Mouse (Mus musculus) heart, embryonic 13.5 days (tissue): Measurements from ENCODE around the gene Zp1. TPM values are rescaled to one million over a fixed set of nuclear protein-coding genes. Genes with fewer than 3 reads are reported as not detected.

Source experiments
- ATAC-seq: fragments of 200-750 bp; cut with Nextera tagmentation; 2 replicates; pipeline ENCODE4 v1.8.0; 2017; ENCODE audit warnings: moderate TSS enrichment; ENCODE audit not compliant: insufficient number of reproducible peaks, low FRiP score, low TSS enrichment; ENCODE audit errors: extremely low read depth
- H3K27ac ChIP-seq: fragments of 300-500 bp; sonication (generic); replicated peaks from 2 replicates; pipeline ENCODE4 v1.5.1; 2015; ENCODE audit warnings: moderate library complexity, mild to moderate bottlenecking, inconsistent platforms
- H3K27me3 ChIP-seq: fragments of 300-500 bp; sonication (generic); replicated peaks from 2 replicates; pipeline ENCODE4 v1.6.1; 2015; ENCODE audit warnings: mild to moderate bottlenecking, inconsistent platforms
- H3K36me3 ChIP-seq: fragments of 300-500 bp; sonication (generic); 2 replicates; pipeline ENCODE4 v1.6.1; 2015; ENCODE audit warnings: mild to moderate bottlenecking, inconsistent platforms
- H3K4me1 ChIP-seq: fragments of 300-500 bp; sonication (generic); 2 replicates; pipeline ENCODE4 v1.6.1; 2015; ENCODE audit warnings: inconsistent platforms
- H3K4me2 ChIP-seq: fragments of 300-500 bp; sonication (generic); 2 replicates; pipeline ENCODE4 v1.6.1; 2015; ENCODE audit warnings: inconsistent platforms, mild to moderate bottlenecking, moderate library complexity
- H3K4me3 ChIP-seq: fragments of 300-500 bp; sonication (generic); 2 replicates; pipeline ENCODE4 v1.5.1; 2015; ENCODE audit warnings: moderate library complexity, mild to moderate bottlenecking, inconsistent platforms
- H3K9ac ChIP-seq: fragments of 300-500 bp; sonication (generic); 2 replicates; pipeline ENCODE4 v1.6.1; 2015; ENCODE audit warnings: inconsistent platforms, mild to moderate bottlenecking, moderate library complexity
- H3K9me3 ChIP-seq: fragments of 300-500 bp; sonication (generic); 2 replicates; pipeline ENCODE4 v1.6.1; 2016; ENCODE audit warnings: inconsistent platforms
- WGBS: fragments of 180-500 bp; shearing (Covaris S2); methylation state at CpG from one replicate; pipeline ENCODE4 v1.1.7; 2015; ENCODE audit warnings: mixed read lengths; 5-methylcytosine and 5-hydroxymethylcytosine counted together
- polyA plus RNA-seq: library from polyadenylated mRNA; unstranded; fragments of >200 nt; fragmentation: Nextera tagmentation; extraction: Ambion mirVana; gene quantifications from 2 replicates; pipeline ENCODE4 v1.2.1, GENCODE M21; 2015

The Zp1 gene
- polyA plus RNA-seq, 1 experiment from 2014 or later, result not detected

DNA sequence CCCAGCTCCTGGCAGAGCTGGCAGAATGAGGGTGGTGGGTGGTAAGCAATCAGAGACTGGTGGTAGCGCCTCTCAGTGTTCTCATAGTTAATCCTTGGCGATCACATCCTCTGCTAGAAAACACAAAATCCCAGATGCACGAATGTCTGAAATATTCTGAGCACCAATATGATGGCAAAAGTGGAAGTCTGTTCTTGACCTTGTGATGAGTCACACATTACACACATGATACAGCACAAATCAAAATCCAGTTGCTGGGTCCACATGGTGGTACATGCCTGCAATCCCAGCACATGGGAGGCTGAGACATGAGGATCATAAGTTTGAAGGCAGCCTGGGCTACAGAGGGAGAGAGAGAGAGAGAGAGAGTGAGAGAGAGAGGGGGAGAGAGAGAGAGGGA lies 626 bp upstream of the Zp1 start:
- Histone ChIP-seq H3K27me3 (no peaks in the 10 kb centered on the region), H3K9me3 (no peaks in the 10 kb centered on the region), H3K36me3 (no peaks in the 10 kb centered on the region), H3K4me3 (no peak overlapping the region), H3K9ac (no peak overlapping the region), H3K4me2 (no peak overlapping the region), H3K4me1 (peaks cover 18% of the 10 kb centered on the region), H3K27ac (no peak overlapping the region)
- 73% methylated on average over 3 of the region's 3 CpGs for WGBS
- ATAC-seq, result no peak

DNA sequence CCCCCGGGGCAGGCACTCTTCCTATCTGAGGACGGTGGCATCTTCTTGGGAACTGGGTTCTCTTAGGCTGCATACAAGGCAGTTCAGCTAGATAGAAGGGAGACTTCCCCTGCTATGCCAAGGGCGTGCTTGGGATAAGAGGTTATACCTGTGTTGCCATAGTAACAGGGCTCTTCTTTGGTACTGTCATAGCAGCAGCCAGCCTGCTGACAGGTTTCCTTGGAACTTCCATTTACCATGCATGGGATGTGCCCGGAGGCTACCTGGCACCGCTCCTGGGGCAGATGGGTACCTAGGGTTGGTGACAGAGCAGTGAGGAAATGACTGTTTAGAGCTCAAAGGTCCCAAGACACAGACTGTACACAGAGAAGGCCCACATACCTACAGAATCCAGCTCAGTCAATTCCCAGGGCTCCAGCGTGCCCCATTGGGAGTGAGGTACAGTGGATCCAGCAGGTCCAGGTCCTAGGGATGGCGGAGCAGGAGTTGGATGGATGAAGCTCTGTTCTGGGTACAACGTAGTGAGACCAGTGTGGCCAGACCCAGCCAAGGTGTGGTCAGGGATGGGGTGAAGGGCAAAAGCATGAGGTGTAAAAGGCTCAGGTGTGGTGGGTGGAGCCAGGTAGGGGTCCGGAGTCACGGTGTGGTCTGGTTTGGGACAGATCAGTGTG lies 2.0 kb downstream of the Zp1 start:
- Histone ChIP-seq H3K9me3 (no peaks in the 10 kb centered on the region), H3K36me3 (no peaks in the 10 kb centered on the region), H3K4me3 (no peak overlapping the region), H3K9ac (no peak overlapping the region), H3K4me1 (peaks cover 26% of the 10 kb centered on the region), H3K27ac (no peak overlapping the region), H3K4me2 (no peak overlapping the region), H3K27me3 (no peaks in the 10 kb centered on the region)
- no peak for ATAC-seq
- 83% methylated on average over 10 of the region's 10 CpGs for WGBS

DNA sequence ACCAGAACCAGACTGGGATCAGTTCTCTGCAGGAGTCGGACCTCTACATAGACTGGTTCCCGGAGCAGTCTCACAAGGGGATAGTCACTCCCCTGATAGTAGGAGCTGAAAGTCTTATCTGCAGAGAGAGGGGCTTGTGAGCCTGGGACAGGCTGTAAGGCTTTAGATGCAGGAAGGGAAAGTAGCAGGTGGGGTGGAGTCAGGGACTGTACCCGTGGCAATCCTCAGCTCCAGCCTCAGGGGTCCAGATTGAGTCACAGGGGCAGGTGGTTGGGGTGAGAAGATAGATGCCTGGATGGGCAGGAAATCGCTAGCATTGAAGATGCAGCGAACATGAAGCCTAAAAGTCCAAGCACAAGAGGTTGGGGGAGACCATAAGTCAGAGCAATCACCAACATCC lies 3.9 kb downstream of the Zp1 start:
- Histone ChIP-seq H3K9ac (no peak overlapping the region), H3K27ac (no peak overlapping the region), H3K4me2 (no peak overlapping the region), H3K9me3 (no peaks in the 10 kb centered on the region), H3K36me3 (no peaks in the 10 kb centered on the region), H3K4me1 (peaks cover 38% of the 10 kb centered on the region), H3K4me3 (no peak overlapping the region), H3K27me3 (no peaks in the 10 kb centered on the region)
- 41% methylated on average over 5 of the region's 5 CpGs for WGBS
- no peak for ATAC-seq

DNA sequence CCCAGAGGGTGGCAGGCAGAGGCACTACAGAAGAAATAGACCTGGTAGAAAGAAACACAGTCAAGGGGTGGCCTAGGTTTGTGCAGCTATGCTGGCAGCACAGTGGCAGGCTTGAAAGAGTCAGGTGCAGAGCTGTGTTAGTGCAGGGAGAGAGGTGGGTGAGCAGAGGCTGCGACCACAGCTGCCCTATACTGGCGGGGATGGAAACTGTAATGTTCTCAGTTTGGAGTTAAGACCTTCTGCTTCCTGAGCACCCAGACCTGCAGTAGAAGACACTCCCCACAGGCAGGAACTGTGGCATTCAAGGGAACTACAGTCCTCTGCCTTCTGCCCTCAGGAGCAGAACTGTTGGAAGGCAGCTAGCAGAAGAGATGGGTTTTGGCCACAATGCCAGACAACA lies 5.6 kb downstream of the Zp1 start:
- H3K4me2 ChIP-seq, result no peak overlapping the region
- H3K27ac ChIP-seq, result peak overlapping the region; percentile 53
- H3K4me1 ChIP-seq, result peaks cover 47% of the 10 kb centered on the region
- peak overlapping the region; percentile 57 for H3K9ac ChIP-seq
- ATAC-seq, result no peak
- H3K36me3 ChIP-seq, result no peaks in the 10 kb centered on the region
- no peak overlapping the region for H3K4me3 ChIP-seq
- 72% methylated on average over 2 of the region's 2 CpGs for WGBS
- no peaks in the 10 kb centered on the region for H3K9me3 ChIP-seq
- H3K27me3 ChIP-seq, result no peaks in the 10 kb centered on the region

DNA sequence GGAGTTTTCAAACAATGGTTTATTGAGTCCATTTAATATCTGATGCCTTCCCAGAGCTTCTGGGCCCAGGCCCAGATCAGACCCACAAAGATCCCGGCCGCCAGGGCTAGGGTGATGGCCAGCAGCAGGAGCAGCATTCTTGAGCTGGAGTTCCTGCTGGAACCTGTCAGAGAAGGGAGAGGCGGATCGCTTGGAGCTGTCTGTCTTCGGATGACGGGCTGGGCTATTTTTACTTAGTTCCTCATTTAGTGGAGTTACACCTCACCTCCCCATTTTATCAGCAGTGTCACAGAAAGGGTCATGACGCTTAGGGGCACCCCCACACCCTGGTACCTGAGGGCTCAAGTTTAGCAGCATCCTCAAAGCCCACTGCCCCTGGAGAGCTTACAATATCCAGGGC lies 6.1 kb downstream of the Zp1 start:
- Histone ChIP-seq H3K4me2 (peak overlapping the region; percentile 14; the same call in 1 of the 2 replicates), H3K9ac (peak overlapping the region; percentile 57), H3K9me3 (no peaks in the 10 kb centered on the region), H3K4me3 (no peak overlapping the region), H3K4me1 (peaks cover 53% of the 10 kb centered on the region), H3K27me3 (no peaks in the 10 kb centered on the region), H3K27ac (peak overlapping the region; percentile 53), H3K36me3 (no peaks in the 10 kb centered on the region)
- ATAC-seq, result no peak
- WGBS, result 20% methylated on average over 7 of the region's 7 CpGs

DNA sequence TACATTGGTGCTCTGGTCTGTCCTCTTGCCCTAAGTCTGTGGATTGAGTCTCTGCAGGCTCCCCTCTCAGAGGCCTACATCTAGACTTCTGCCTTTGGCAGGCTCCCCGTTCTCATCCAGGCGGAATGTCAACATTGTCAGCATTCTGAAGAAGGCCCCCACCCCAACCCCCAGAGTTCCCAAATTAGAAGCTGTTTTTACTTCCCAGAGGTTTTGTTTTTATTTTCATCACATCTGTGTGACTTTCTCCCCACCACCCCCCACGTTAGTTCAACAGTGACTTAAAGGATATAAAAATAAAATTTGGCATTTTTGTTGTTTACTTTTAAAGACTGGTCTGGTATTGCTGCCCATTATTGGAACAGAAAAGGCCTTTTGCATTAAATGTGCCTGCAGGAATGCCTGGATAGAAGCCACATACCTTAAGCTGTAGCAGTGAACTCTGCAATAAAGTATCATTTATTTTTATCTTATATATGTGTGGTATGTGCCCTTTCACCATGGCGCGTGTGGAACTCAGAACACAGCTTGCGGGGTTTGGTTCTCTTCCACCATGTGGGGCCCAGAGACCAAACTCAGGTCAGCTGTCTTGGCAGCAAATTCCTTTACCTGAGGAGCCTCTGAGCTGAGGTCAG lies 11.2 kb downstream of the Zp1 start:
- Histone ChIP-seq H3K27me3 (no peaks in the 10 kb centered on the region), H3K4me1 (peaks cover 82% of the 10 kb centered on the region), H3K36me3 (peaks cover 36% of the 10 kb centered on the region), H3K9me3 (no peaks in the 10 kb centered on the region), H3K9ac (peak overlapping the region; percentile 51), H3K4me2 (peak overlapping the region; percentile 1; the same call in 1 of the 2 replicates), H3K4me3 (no peak overlapping the region), H3K27ac (peak overlapping the region; percentile 95)
- 30% methylated on average over 6 of the region's 6 CpGs for WGBS
- no peak; the same call in 1 of the 2 replicates for ATAC-seq

DNA sequence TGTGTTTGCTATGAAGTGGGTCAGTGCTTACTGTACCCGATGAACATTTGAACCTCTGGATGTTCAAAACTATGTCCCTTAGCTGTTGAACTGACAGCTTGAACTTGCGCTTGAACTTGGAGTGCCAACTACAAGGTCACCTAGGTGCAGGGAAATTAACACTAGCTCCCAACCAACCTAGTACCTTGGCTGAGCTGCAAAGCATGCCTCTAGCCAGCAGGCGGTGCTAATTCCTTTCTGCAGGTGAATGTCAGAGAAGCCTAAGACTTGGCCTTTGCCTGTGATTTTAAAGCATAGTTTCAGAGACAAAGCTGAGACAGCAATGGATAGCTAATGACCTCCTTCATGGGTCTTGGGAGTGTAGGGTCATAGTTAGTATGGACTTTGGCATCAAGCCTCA lies 12.5 kb downstream of the Zp1 start:
- Histone ChIP-seq H3K9me3 (no peaks in the 10 kb centered on the region), H3K4me2 (no peak overlapping the region), H3K36me3 (peaks cover 49% of the 10 kb centered on the region), H3K9ac (no peak overlapping the region), H3K4me1 (peaks cover 75% of the 10 kb centered on the region), H3K27ac (peak overlapping the region; percentile 95), H3K27me3 (no peaks in the 10 kb centered on the region), H3K4me3 (no peak overlapping the region)
- 36% methylated on average over 3 of the region's 3 CpGs for WGBS
- no peak for ATAC-seq

DNA sequence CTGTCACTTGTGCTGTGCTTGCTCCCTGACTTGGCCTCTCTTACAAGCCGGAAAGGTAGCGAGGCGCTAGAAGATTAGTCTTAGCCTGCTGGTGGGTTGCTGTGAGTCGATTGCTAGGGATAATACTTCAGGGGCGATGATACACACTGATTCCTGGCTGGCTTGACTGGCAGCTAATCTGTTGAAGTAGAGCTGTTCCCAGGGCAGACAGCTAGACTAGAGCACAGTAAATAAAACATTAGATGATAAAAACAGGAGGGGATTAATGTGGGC lies 14.8 kb downstream of the Zp1 start:
- Histone ChIP-seq H3K4me1 (peaks cover 64% of the 10 kb centered on the region), H3K27me3 (no peaks in the 10 kb centered on the region), H3K4me2 (peak overlapping the region; percentile 38), H3K4me3 (no peak overlapping the region), H3K27ac (peak overlapping the region; percentile 95), H3K9me3 (no peaks in the 10 kb centered on the region), H3K36me3 (peaks cover 71% of the 10 kb centered on the region), H3K9ac (peak overlapping the region; percentile 69)
- no peak for ATAC-seq
- WGBS, result 32% methylated on average over 5 of the region's 5 CpGs

DNA sequence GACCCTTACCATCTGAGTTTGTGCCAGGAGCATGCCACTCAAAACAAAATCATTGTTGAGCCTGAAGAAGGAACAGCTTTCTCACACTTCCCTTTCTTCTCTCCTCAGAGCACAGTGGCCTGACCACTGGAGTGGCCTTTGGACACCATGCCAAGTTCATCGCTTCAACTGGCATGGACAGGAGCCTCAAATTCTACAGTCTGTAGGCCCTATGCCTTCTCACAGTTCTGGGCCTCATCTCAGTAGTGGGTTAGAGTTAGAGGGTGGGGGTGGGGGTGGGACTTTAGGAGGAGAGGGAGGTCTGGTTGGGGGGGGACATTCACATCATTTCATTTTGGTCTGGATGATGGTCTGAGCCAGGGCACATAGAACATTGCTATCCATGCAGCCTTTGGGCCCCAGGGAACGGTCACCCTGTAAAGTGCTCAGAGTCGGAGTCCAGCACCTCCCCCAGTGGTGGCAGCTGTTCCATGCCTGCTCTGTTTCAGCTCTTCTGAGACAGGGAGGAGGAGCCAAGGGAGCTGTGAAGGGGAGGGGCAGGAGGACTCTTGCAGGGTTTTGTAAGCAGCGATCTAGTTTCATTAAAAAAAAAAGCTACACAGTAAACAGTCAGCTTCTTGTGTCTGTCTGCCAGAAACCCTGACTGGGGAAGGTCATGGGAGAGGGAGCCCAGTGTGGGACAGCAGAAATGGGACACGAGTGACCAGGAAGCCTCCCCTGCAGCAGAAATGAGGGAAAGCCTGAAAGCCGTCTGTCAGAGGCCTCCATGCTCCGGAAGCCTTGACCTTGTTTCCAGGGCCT lies 15.3 kb downstream of the Zp1 start:
- H3K9me3 ChIP-seq, result no peaks in the 10 kb centered on the region
- no peaks in the 10 kb centered on the region for H3K27me3 ChIP-seq
- peak overlapping the region; percentile 95 for H3K27ac ChIP-seq
- peaks cover 64% of the 10 kb centered on the region for H3K4me1 ChIP-seq
- H3K4me2 ChIP-seq, result peak overlapping the region; percentile 38
- ATAC-seq, result peak; percentile 38; the same call in 1 of the 2 replicates
- H3K36me3 ChIP-seq, result peaks cover 77% of the 10 kb centered on the region
- H3K9ac ChIP-seq, result peak overlapping the region; percentile 69
- H3K4me3 ChIP-seq, result no peak overlapping the region
- WGBS, result 31% methylated on average over 7 of the region's 7 CpGs

DNA sequence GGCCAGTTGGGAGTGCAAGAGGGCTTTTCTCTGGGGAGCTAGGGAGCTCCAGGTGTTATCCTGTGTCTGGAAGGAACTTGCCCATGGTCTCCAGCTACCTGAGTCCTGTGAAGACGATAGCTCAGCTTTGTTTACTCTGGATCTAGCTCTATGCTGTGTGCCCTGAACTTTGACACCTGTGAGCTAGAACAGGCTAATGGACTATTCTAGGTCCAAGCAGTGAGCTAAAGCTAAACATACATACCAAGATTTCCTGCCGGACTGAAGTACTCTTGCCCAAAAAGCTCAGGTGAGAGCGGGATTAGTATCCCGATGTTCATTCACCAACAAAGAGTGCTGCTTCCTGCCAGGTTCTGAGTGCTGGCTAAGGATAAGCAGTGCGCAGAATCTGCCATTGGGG lies 15.9 kb downstream of the Zp1 start:
- WGBS, result 80% methylated on average over 5 of the region's 5 CpGs
- Histone ChIP-seq H3K36me3 (peaks cover 83% of the 10 kb centered on the region), H3K27me3 (no peaks in the 10 kb centered on the region), H3K4me1 (peaks cover 60% of the 10 kb centered on the region), H3K9me3 (no peaks in the 10 kb centered on the region), H3K27ac (peak overlapping the region; percentile 95), H3K9ac (peak overlapping the region; percentile 54), H3K4me2 (no peak overlapping the region), H3K4me3 (no peak overlapping the region)
- ATAC-seq, result no peak

DNA sequence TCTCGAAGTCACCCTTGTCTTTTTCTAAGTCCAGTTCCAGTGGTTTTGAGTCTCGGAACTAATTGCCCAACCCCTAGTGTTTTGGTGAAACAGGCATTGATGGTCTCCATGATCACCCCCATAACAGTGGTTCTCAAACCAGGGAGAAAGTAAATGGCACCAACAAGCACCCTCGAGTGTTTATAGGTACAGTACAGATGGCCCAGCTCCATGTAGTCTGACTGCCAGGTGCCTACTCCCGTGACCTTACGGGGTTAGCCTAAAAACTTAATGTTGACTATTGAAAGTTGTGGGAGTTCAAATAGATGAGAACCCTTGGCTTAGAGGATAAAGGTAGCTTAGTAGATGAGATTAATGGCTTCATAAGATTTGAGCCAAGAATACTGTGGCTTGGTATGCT lies 19.4 kb downstream of the Zp1 start:
- WGBS, result 94% methylated on average over 5 of the region's 5 CpGs
- Histone ChIP-seq H3K9ac (no peak overlapping the region), H3K4me3 (no peak overlapping the region), H3K36me3 (peaks cover 87% of the 10 kb centered on the region), H3K9me3 (no peaks in the 10 kb centered on the region), H3K4me1 (peaks cover 47% of the 10 kb centered on the region), H3K27me3 (no peaks in the 10 kb centered on the region), H3K4me2 (no peak overlapping the region), H3K27ac (no peak overlapping the region)
- ATAC-seq, result no peak
